Mouse (Mus musculus): Measurements from ENCODE around the gene Sash3. TPM values are rescaled to one million over a fixed set of nuclear protein-coding genes. Genes with fewer than 3 reads are reported as not detected.

The Sash3 gene
- polyA plus RNA-seq, 1 experiment from 2014 or later = 1.1 TPM

DNA sequence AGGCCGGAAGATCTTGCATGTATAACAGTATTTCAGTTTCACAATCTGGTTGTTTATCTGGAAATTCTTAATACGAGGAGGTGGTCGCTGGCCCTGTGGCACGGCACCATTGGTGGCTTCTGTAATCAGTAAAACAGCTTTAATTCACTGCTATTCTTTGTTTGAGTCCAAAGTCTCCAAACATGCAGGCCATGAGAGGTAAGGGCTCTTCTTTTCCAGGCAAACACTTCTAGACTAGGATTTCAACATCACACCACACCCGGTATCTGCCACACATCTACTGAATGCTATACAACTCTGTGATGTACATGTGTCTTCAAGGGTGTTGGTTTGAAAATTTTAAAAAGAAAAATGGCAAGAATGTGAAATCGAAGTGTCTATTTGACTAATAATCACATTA lies 45.0 kb downstream of the Sash3 start:
- H3K4me3 ChIP-seq (replicated peaks) = no peak overlapping the region
- H3K9me3 ChIP-seq (replicated peaks) = no peaks in the 10 kb centered on the region
- no peak overlapping the region for H3K9ac ChIP-seq (replicated peaks)
- WGBS = 91% methylated on average over 6 of the region's 6 CpGs
- peaks cover 6% of the 10 kb centered on the region; the same call in 1 of the 2 replicates for H3K36me3 ChIP-seq
- no peak overlapping the region for H3K27ac ChIP-seq (replicated peaks)
- H3K27me3 ChIP-seq (replicated peaks) = no peaks in the 10 kb centered on the region
- H3K4me2 ChIP-seq = no peak overlapping the region
- no peaks in the 10 kb centered on the region for H3K4me1 ChIP-seq
- no peak for ATAC-seq (ENCODE audit: low FRiP score)

DNA sequence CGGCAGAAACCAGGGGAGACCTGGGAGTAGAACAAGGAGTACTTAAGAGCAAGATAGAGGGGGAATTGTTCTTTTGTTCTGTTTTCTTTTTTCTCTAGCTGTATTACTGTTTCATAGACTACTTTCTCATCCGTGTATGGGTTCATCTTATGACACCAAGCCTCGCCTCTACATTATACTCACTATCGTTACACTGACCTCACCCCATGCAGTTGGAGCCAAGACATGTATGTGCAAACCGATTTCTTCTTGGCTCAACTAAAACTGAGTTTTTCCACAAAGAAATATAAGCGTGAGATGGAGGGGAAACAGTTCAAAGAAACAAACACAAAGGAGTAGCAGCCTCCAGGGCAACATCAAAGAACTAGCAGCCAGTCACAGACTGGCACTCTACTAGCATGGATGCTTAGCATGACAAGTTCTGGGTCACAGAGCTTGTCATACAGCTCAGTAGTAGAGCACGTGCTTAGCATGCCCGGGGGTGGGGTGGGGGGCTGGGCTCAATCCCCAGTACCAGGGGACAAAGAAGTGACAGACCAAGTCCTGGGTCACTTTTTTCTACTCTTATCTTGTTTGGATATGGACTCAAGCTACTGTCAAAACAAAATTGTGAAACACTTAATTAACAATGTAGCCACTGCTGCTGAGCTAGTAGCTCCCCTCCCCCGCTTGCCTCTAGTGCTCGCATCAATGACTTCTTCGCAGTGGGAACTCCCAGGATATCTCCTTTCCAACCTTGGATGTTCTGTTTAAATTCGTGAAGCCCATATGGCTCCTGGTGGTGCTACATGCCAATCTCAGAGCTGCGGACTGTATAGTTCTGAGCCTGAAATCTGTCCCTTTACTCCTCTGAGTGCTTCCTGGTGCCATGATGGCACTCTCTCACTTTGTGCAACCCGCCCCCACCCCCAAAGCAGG lies 47.3 kb downstream of the Sash3 start:
- no peak for ATAC-seq (ENCODE audit: low FRiP score)
- WGBS = 73% methylated on average over 14 of the region's 14 CpGs
- Histone ChIP-seq H3K36me3 (peaks cover 6% of the 10 kb centered on the region; the same call in 1 of the 2 replicates), H3K27me3 (replicated peaks) (no peaks in the 10 kb centered on the region), H3K4me2 (no peak overlapping the region), H3K9me3 (replicated peaks) (no peaks in the 10 kb centered on the region), H3K4me1 (no peaks in the 10 kb centered on the region), H3K4me3 (replicated peaks) (no peak overlapping the region), H3K27ac (replicated peaks) (no peak overlapping the region), H3K9ac (replicated peaks) (no peak overlapping the region)

DNA sequence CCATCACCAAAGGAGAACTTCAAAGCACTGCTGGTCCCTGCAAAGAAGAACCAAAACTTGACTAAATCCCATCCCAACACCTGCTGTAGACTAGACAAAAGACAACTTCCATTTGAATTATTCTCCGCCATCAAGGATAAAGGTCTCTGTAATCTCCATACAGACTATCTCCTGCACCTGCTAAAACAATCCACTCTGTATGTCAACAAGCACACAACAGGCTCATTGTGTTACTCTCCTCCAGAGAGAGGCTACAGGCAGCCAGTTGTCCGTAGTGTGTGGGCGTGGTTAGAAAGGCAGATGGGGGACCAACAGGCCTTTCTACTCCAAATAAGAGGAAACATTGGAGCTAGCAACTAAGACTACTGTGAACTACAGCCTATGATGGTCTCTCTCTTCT lies 51.6 kb downstream of the Sash3 start:
- Histone ChIP-seq H3K9ac (replicated peaks) (no peak overlapping the region), H3K27ac (replicated peaks) (no peak overlapping the region), H3K27me3 (replicated peaks) (no peaks in the 10 kb centered on the region), H3K36me3 (0 out of 2 replicates have a peak, but pooled peaks cover 4% of the 10 kb centered on the region), H3K9me3 (replicated peaks) (no peaks in the 10 kb centered on the region), H3K4me1 (no peaks in the 10 kb centered on the region), H3K4me3 (replicated peaks) (no peak overlapping the region), H3K4me2 (no peak overlapping the region)
- WGBS = 78% methylated on average over 3 of the region's 3 CpGs
- no peak for ATAC-seq (ENCODE audit: low FRiP score)

DNA sequence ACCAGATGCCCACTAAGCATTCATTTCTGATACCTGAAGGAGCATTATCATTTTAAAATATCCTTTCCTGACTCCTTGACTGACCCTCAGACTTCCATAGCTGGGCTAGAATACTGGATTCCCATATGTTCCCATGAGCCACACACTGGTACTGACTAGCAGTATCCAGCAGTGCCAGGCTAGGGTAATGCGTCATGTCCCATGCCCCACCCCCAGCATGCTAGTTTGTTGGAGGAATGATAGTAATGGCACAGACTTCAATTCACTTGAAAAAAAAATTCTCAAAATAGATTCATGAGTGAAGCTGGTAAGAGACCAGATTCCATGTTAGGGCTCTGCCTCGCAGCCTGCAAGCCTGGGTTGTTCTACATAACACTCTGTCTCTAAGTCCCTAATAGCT lies 52.8 kb downstream of the Sash3 start:
- Histone ChIP-seq H3K4me1 (no peaks in the 10 kb centered on the region), H3K36me3 (no peaks in the 10 kb centered on the region), H3K9ac (replicated peaks) (no peak overlapping the region), H3K4me2 (no peak overlapping the region), H3K27me3 (replicated peaks) (no peaks in the 10 kb centered on the region), H3K27ac (replicated peaks) (no peak overlapping the region), H3K9me3 (replicated peaks) (no peaks in the 10 kb centered on the region), H3K4me3 (replicated peaks) (no peak overlapping the region)
- WGBS = 93% methylated on average over 2 of the region's 2 CpGs
- ATAC-seq (ENCODE audit: low FRiP score) = no peak

DNA sequence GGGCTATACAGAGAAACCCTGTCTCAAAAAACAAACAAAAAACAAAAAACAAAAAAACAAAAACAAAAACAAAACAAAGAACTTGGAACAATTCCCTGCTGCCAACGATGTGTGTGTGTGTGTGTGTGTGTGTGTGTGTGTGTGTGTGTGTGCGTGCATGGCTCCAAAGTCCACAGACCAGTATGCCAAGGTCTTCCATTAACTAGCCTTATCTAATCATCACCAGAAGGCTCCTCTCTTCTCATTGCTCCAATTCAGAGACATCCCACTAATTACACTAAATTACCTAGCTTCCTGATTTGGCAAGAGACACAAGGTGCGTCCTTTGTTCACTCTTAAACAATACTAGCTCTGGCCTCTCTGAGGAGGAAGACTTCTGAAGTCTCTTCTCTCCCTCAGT lies 54.5 kb downstream of the Sash3 start:
- Histone ChIP-seq H3K9ac (replicated peaks) (no peak overlapping the region), H3K9me3 (replicated peaks) (no peaks in the 10 kb centered on the region), H3K27me3 (replicated peaks) (no peaks in the 10 kb centered on the region), H3K4me2 (no peak overlapping the region), H3K36me3 (no peaks in the 10 kb centered on the region), H3K4me3 (replicated peaks) (no peak overlapping the region), H3K4me1 (peaks cover 13% of the 10 kb centered on the region), H3K27ac (replicated peaks) (no peak overlapping the region)
- no peak for ATAC-seq (ENCODE audit: low FRiP score)
- WGBS = 84% methylated on average over 3 of the region's 3 CpGs

DNA sequence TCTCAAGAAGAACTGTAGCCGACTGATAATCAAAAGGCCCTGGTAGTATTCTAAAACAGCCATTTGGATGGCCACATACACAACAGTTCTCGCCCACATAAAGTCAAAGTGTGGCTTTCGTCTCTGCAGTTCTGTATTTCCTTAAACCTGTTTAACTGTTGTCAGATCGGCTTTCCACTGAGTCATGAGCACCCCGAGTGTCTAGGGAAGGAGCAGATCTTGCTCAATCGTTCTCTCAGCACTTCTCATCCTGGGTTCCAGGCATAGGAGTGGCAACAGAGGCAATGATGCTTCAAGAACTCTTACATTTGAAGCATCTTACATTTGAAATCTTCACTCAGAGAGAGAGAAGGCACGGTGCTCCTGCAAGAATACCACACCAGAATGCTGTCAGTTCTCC lies 55.7 kb downstream of the Sash3 start:
- Histone ChIP-seq H3K27ac (replicated peaks) (no peak overlapping the region), H3K4me2 (no peak overlapping the region)
- WGBS = 89% methylated on average over 7 of the region's 7 CpGs

DNA sequence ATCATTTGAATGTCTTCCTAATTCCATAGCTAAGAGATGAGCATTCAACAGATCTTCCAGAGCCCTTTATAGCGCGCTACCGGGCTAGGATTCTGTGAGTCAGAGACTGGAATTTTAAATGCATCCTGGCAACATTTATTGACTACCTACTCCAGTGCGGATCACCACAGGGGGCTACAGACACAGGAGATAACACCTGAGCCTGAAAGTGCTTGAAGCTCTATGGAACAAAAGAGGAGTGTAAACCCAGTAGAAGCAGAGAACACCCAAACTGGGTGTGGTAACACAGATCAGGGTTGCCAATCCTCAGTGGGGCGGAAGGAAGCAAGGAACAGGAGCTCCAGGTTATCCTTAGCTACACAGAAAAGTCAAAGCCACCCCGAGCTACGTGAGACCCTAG lies 56.2 kb downstream of the Sash3 start:
- Histone ChIP-seq H3K36me3 (no peaks in the 10 kb centered on the region), H3K4me3 (replicated peaks) (no peak overlapping the region), H3K4me2 (no peak overlapping the region), H3K27me3 (replicated peaks) (no peaks in the 10 kb centered on the region), H3K4me1 (peaks cover 25% of the 10 kb centered on the region), H3K9ac (replicated peaks) (no peak overlapping the region), H3K27ac (replicated peaks) (no peak overlapping the region), H3K9me3 (replicated peaks) (no peaks in the 10 kb centered on the region)
- ATAC-seq (ENCODE audit: low FRiP score) = no peak
- 82% methylated on average over 7 of the region's 7 CpGs for WGBS

More for the DNA sequence above, 55.7 kb downstream of the Sash3 start:
- no peaks in the 10 kb centered on the region for H3K36me3 ChIP-seq
- no peak overlapping the region for H3K9ac ChIP-seq (replicated peaks)
- no peaks in the 10 kb centered on the region for H3K9me3 ChIP-seq (replicated peaks)
- no peak for ATAC-seq (ENCODE audit: low FRiP score)
- peaks cover 20% of the 10 kb centered on the region for H3K4me1 ChIP-seq
- H3K27me3 ChIP-seq (replicated peaks) = no peaks in the 10 kb centered on the region
- H3K4me3 ChIP-seq (replicated peaks) = no peak overlapping the region

DNA sequence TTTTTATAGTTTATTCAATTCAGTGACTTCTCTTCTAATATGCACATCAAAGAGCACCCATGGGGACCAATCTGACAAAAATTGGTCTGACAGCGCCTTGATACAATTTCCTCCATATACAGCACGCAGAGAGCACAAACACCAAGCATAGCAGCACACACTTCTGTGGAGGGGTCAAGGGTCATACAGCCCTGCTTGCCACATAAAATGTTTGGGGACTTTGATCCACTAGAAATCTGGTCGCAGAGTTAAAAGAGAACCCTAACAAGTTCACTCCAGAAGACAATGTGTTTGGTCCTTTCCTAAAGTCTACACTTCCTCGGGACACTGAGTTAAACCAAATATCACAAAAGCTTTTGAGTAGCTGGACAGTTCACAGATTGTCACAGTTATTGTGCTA lies 56.8 kb downstream of the Sash3 start:
- Histone ChIP-seq H3K9me3 (replicated peaks) (no peaks in the 10 kb centered on the region), H3K4me2 (no peak overlapping the region)
- WGBS = 64% methylated on average over 4 of the region's 4 CpGs

DNA sequence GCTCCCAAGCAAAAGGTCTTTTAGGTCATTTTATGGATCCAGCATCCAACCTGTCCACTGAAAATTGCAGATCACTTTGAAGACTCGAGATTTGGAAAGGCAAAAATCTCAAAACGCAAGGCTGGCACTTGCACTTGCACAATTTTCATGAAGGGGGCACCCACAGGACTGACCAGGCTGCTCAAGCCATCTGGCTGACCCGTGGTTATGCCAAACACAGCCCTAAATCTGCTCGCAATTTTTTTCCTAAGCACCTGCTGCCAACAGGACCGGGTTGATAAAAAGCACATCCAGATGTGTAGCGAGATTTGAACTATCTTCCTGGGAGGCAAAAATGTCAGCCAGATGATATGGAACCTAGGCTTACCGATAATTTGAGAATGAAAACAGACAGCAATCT lies 57.5 kb downstream of the Sash3 start:
- no peak for ATAC-seq (ENCODE audit: low FRiP score)
- H3K9me3 ChIP-seq (replicated peaks) = no peaks in the 10 kb centered on the region
- peaks cover 26% of the 10 kb centered on the region for H3K4me1 ChIP-seq
- H3K27ac ChIP-seq (replicated peaks) = no peak overlapping the region
- WGBS = 81% methylated on average over 7 of the region's 7 CpGs
- H3K27me3 ChIP-seq (replicated peaks) = no peaks in the 10 kb centered on the region
- no peak overlapping the region for H3K4me2 ChIP-seq
- H3K4me3 ChIP-seq (replicated peaks) = no peak overlapping the region
- H3K36me3 ChIP-seq = no peaks in the 10 kb centered on the region
- no peak overlapping the region for H3K9ac ChIP-seq (replicated peaks)

More for the DNA sequence above, 56.8 kb downstream of the Sash3 start:
- no peaks in the 10 kb centered on the region for H3K27me3 ChIP-seq (replicated peaks)
- no peak for ATAC-seq (ENCODE audit: low FRiP score)
- no peak overlapping the region for H3K4me3 ChIP-seq (replicated peaks)
- H3K9ac ChIP-seq (replicated peaks) = no peak overlapping the region
- H3K27ac ChIP-seq (replicated peaks) = no peak overlapping the region
- no peaks in the 10 kb centered on the region for H3K36me3 ChIP-seq
- H3K4me1 ChIP-seq = peaks cover 26% of the 10 kb centered on the region

DNA sequence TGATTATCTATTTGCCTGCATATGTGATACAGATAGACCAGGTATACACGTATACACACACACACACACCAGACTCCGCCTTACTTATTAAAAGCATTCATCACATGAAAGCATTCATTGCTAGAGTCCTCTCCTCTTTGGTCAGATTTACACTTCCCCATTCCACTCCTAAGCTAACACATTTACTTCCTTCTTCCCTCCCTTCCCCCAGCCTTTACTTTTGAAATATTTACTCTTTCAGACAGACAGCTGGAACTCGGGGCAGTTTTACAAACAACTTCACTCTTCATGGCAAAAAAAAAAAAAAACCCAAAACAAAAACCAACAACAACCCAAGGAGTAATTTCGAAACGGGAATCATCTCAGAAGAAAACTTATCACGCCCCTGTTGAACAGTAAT lies 58.2 kb downstream of the Sash3 start:
- no peak overlapping the region for H3K4me2 ChIP-seq
- no peak overlapping the region for H3K27ac ChIP-seq (replicated peaks)
- no peaks in the 10 kb centered on the region for H3K9me3 ChIP-seq (replicated peaks)
- H3K9ac ChIP-seq (replicated peaks) = no peak overlapping the region
- WGBS = 72% methylated on average over 6 of the region's 6 CpGs
- H3K4me1 ChIP-seq = peaks cover 26% of the 10 kb centered on the region
- H3K4me3 ChIP-seq (replicated peaks) = no peak overlapping the region
- no peaks in the 10 kb centered on the region for H3K36me3 ChIP-seq
- H3K27me3 ChIP-seq (replicated peaks) = no peaks in the 10 kb centered on the region
- no peak for ATAC-seq (ENCODE audit: low FRiP score)

DNA sequence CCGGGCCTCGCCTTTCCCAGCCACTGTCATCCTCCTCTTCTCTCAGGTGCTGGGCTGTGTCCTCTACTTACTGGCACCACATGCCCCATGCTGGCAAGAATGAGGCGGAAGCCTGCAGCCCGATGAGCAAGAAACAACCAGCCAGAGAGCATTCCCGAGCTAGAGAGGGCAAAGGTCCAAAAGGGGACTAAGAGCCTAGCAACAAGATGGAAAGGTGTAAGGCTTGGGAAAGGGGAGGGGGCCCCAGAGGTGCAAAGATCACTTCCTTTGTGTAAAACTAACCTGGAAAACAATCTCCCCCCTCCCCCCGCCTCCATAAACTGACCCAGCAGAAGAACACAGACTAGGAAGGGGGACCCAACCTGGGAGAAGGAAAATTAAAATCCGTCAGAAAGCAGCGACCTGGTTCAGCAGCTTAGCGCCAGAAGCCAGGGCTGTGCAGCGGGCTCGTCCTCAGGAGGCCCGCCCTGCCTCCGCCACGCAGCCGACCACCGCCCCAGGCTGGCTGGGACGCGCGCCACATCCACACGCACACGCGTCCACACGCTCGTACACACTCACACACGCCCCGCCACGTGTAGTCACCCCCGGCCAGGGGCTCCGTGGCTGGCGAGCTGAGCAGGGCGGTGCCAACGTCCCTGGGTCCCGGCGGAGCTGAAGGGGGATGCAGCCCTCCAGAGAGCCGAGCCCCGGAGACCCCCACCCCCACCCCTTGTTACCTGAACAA lies 61.7 kb downstream of the Sash3 start:
- H3K4me1 ChIP-seq = peaks cover 26% of the 10 kb centered on the region
- peak overlapping the region; percentile 78 for H3K27ac ChIP-seq (replicated peaks)
- 9% methylated on average over 36 of the region's 36 CpGs for WGBS
- H3K9me3 ChIP-seq (replicated peaks) = no peaks in the 10 kb centered on the region
- peak overlapping the region; percentile 59 for H3K9ac ChIP-seq (replicated peaks)
- peak overlapping the region; percentile 60 for H3K4me3 ChIP-seq (replicated peaks)
- H3K27me3 ChIP-seq (replicated peaks) = no peaks in the 10 kb centered on the region
- H3K4me2 ChIP-seq = peak overlapping the region; percentile 60
- no peaks in the 10 kb centered on the region for H3K36me3 ChIP-seq
- ATAC-seq (ENCODE audit: low FRiP score) = peak; percentile 88

Measured in neural tube, embryonic 15.5 days (tissue).